Mouse (Mus musculus) lung, adult 2 months (tissue): ENCODE data around the gene Tcl1b1.
"Not testable (repeated sequence)": the region's sequence is repeated elsewhere in the genome, so short reads cannot be mapped to it uniquely, and the experiment has no call there.

ENCODE experiments used
- CTCF ChIP-seq: fragments of 200-500 bp; IDR thresholded peaks from 2 replicates; pipeline ENCODE4 v1.5.1; 2011; ENCODE audit warnings: mild to moderate bottlenecking, low read length, control low read depth; ENCODE audit not compliant: insufficient read depth
- POLR2A ChIP-seq: fragments of 200-500 bp; IDR thresholded peaks from 2 replicates; pipeline ENCODE4 v1.6.1; 2011; ENCODE audit warnings: low read depth, mild to moderate bottlenecking, control low read depth, low read length, borderline replicate concordance; ENCODE audit errors: extremely low read depth

GRCm38 (mm10) chr12:105188980-105189379, 29.5 kb downstream of the Tcl1b1 start:
- not testable (repeated sequence) for TF ChIP-seq POLR2A
- TF ChIP-seq CTCF, result 0 out of 2 replicates have a peak, but pooled peaks have one; percentile 1
